Mouse (Mus musculus) hindbrain, postnatal 0 days (tissue): ENCODE results near the gene Nccrp1. TPM values are rescaled to one million over a fixed set of nuclear protein-coding genes. Genes with fewer than 3 reads are reported as not detected.
A peak's percentile ranks its signal among the peaks of the same experiment; 100 is the strongest.

Experiments used
- ATAC-seq: fragments of 200-750 bp; cut with Nextera tagmentation; 2 replicates; pipeline ENCODE4 v1.8.0; 2017; ENCODE audit warnings: mild to moderate bottlenecking, moderate TSS enrichment, moderate library complexity
- DNase-seq: peaks from one replicate; pipeline ENCODE4 v3.0.0-alpha.2; 2015; ENCODE audit warnings: low spot score
- H3K27ac ChIP-seq: fragments of 300-500 bp; sonication (generic); 2 replicates; pipeline ENCODE4 v1.5.1; 2014; ENCODE audit warnings: mild to moderate bottlenecking
- H3K27me3 ChIP-seq: fragments of 300-500 bp; sonication (generic); 2 replicates; pipeline ENCODE4 v1.6.1; 2014; ENCODE audit warnings: low read length, mixed read lengths; ENCODE audit not compliant: insufficient read depth
- H3K36me3 ChIP-seq: fragments of 300-500 bp; sonication (generic); 2 replicates; pipeline ENCODE4 v1.6.1; 2014; ENCODE audit warnings: low read length, mixed read lengths; ENCODE audit not compliant: insufficient read depth
- H3K4me1 ChIP-seq: fragments of 300-500 bp; sonication (generic); 2 replicates; pipeline ENCODE4 v1.6.1; 2014; ENCODE audit warnings: antibody characterized with exemption, low read length, mixed read lengths; ENCODE audit not compliant: insufficient read depth
- H3K4me2 ChIP-seq: fragments of 300-500 bp; sonication (generic); 2 replicates; pipeline ENCODE4 v1.6.1; 2014; ENCODE audit warnings: low read depth, mild to moderate bottlenecking, low read length, moderate library complexity, mixed read lengths
- H3K4me3 ChIP-seq: fragments of 300-500 bp; sonication (generic); 2 replicates; pipeline ENCODE4 v1.5.1; 2014; ENCODE audit warnings: low read length
- H3K9ac ChIP-seq: fragments of 300-500 bp; sonication (generic); replicated peaks from 2 replicates; pipeline ENCODE4 v1.6.1; 2014; ENCODE audit warnings: mild to moderate bottlenecking, low read length, moderate library complexity, mixed read lengths
- H3K9me3 ChIP-seq: fragments of 300-500 bp; sonication (generic); 2 replicates; pipeline ENCODE4 v1.6.1; 2016; ENCODE audit warnings: low read length, mixed read lengths
- CTCF ChIP-seq: IDR thresholded peaks from 2 replicates; pipeline ENCODE4 v1.5.1; 2016; ENCODE audit warnings: antibody characterized with exemption, control low read depth, low read depth
- WGBS: fragments of 180-500 bp; shearing (Covaris S2); extraction: QIAGEN DNeasy Blood & Tissue Kit; methylation state at CpG from one replicate; pipeline ENCODE4 v1.1.7; 2014; 5-methylcytosine and 5-hydroxymethylcytosine counted together
- polyA plus RNA-seq: library from polyadenylated mRNA; unstranded; fragments of >200 nt; fragmentation: Nextera tagmentation; extraction: Ambion mirVana; gene quantifications from 2 replicates; pipeline ENCODE4 v1.2.1, GENCODE M21; 2015
- total RNA-seq: library from RNA; depleted of rRNA; stranded (reverse); fragments of >200 nt; gene quantifications from 2 replicates; pipeline ENCODE4 v1.2.3, GENCODE M21; 2014; rRNA removed

Gene Nccrp1
- total RNA-seq (not detected in 2 replicates), polyA plus RNA-seq (0.34 TPM in 2 replicates)

GRCm38 (mm10) chr7:28547154-28547553 is at the start of gene Nccrp1:
Gene Nccrp1, minus strand, starts transcription at chr7:28547254.
- 4% methylated on average over 5 of the region's 5 CpGs for WGBS
- no peak for ATAC-seq
- peak within 1 kb of the TSS; percentile 55 for H3K4me2 ChIP-seq
- H3K9ac ChIP-seq, result no peak within 1 kb of the TSS
- no peak for DNase-seq
- H3K9me3 ChIP-seq, result no peaks in the 10 kb centered on the region
- no peak within 1 kb of the TSS for H3K27ac ChIP-seq
- H3K27me3 ChIP-seq, result peaks cover 10% of the 10 kb centered on the region; the same call in 1 of the 2 replicates
- no peaks in the 10 kb centered on the region for H3K4me1 ChIP-seq
- H3K4me3 ChIP-seq, result peak within 1 kb of the TSS; percentile 26
- no peaks in the 10 kb centered on the region for H3K36me3 ChIP-seq
- TF ChIP-seq CTCF, result no peak

- H3K9me3 ChIP-seq, result no peaks in the 10 kb centered on the region
- no peak overlapping the region; the same call in 1 of the 2 replicates for H3K4me3 ChIP-seq
- peak overlapping the region; percentile 66; the same call in 1 of the 2 replicates for H3K27ac ChIP-seq
- H3K4me2 ChIP-seq, result peak overlapping the region; percentile 91
- no peak overlapping the region for H3K9ac ChIP-seq
- no peak for TF ChIP-seq CTCF
- no peak for ATAC-seq
- 44% methylated on average over 8 of the region's 8 CpGs for WGBS
- H3K27me3 ChIP-seq, result no peaks in the 10 kb centered on the region
- peaks cover 19% of the 10 kb centered on the region for H3K4me1 ChIP-seq
- DNase-seq, result peak; percentile 61
- H3K36me3 ChIP-seq, result no peaks in the 10 kb centered on the region
Observed at GRCm38 (mm10) chr7:28595751-28596435, 48.8 kb upstream of the Nccrp1 start.

DNA sequence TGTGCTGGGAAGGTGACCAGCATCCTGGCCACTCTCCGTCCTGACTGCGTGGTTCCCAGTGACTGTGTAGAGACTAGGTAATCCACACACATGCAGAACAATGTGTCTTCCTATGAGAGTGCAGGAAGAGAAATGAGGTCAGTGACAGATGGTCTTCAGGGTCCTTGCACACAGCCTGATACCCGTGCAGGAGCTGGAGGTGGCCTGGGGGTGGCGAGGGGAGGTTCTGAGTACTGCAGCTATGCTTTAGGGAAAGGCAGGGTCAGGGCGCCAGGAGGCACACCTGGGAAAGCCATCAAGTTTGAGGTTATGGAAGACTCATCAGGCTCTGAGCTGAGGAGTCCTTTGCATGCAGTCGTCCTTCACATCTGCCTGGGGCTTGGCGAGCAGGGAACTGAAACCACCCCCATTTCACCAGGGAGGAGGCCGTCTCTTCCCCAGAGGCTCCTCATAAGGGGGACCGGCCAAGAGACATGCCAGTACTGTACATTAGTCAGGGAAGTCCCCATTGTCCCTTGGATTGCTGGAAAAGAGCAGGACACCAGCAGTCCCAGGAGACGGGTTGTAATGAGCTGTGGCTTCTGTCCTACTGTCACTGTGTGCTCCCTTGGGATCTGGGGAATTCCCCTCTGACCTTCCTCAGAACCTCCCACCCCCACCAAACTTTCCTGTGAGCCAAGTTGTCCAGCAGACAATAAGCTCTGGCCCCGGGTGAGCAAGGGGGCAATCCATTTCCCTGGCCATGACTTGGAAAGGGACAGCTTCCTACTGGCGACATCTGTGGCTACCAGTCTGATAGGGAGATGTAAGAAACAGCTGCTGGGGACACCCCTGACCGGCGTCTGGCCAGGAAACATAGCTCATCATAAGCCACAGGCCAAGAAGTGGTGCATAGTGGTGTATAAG is 46.4 kb upstream of the Nccrp1 start:
- H3K9me3 ChIP-seq, result no peaks in the 10 kb centered on the region
- no peak overlapping the region for H3K4me2 ChIP-seq
- 36% methylated on average over 14 of the region's 14 CpGs for WGBS
- DNase-seq, result no peak
- no peaks in the 10 kb centered on the region for H3K36me3 ChIP-seq
- ATAC-seq, result no peak
- H3K4me3 ChIP-seq, result no peak overlapping the region
- TF ChIP-seq CTCF, result no peak
- H3K9ac ChIP-seq, result no peak overlapping the region; the same call in 1 of the 2 replicates
- H3K27me3 ChIP-seq, result no peaks in the 10 kb centered on the region
- peaks cover 23% of the 10 kb centered on the region for H3K4me1 ChIP-seq
- no peak overlapping the region for H3K27ac ChIP-seq

DNA sequence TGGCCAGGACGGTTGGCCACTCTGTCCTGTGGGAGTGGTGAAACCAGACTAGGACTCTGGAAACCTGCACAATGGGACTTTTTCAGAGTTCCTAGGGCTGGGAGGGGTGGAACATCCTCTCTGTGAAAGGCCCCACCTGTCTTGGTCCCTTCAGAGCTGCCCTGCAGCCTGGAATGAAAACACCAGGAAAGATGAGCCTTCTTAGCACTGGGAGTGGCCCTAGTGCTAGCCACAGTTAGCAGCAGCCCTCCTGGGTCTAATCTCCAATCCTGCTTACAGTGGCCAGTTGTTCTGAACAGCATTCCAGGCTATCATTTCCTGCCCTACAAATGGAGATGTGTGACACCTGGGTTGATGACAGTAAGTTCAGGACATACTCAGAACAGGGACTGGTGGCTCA is 44.8 kb upstream of the Nccrp1 start:
- no peak overlapping the region for H3K4me3 ChIP-seq
- H3K27ac ChIP-seq, result no peak overlapping the region
- no peaks in the 10 kb centered on the region for H3K36me3 ChIP-seq
- H3K9me3 ChIP-seq, result no peaks in the 10 kb centered on the region
- no peak overlapping the region for H3K4me2 ChIP-seq
- ATAC-seq (no peak), DNase-seq (no peak)
- H3K4me1 ChIP-seq, result peaks cover 30% of the 10 kb centered on the region
- no peak for TF ChIP-seq CTCF
- no peak overlapping the region for H3K9ac ChIP-seq
- no peaks in the 10 kb centered on the region for H3K27me3 ChIP-seq
- WGBS, result 85% methylated on average over 1 of the region's 1 CpGs

- no peak overlapping the region; the same call in 1 of the 2 replicates for H3K27ac ChIP-seq
- peaks cover 30% of the 10 kb centered on the region; the same call in 1 of the 2 replicates for H3K4me1 ChIP-seq
- ATAC-seq (no peak), DNase-seq (no peak)
- H3K4me2 ChIP-seq, result no peak overlapping the region
- H3K27me3 ChIP-seq, result no peaks in the 10 kb centered on the region
- no peaks in the 10 kb centered on the region for H3K9me3 ChIP-seq
- H3K36me3 ChIP-seq, result no peaks in the 10 kb centered on the region
- no peak overlapping the region for H3K9ac ChIP-seq
- no peak overlapping the region for H3K4me3 ChIP-seq
- TF ChIP-seq CTCF, result no peak
Observed at GRCm38 (mm10) chr7:28587644-28588043, 40.6 kb upstream of the Nccrp1 start.

DNA sequence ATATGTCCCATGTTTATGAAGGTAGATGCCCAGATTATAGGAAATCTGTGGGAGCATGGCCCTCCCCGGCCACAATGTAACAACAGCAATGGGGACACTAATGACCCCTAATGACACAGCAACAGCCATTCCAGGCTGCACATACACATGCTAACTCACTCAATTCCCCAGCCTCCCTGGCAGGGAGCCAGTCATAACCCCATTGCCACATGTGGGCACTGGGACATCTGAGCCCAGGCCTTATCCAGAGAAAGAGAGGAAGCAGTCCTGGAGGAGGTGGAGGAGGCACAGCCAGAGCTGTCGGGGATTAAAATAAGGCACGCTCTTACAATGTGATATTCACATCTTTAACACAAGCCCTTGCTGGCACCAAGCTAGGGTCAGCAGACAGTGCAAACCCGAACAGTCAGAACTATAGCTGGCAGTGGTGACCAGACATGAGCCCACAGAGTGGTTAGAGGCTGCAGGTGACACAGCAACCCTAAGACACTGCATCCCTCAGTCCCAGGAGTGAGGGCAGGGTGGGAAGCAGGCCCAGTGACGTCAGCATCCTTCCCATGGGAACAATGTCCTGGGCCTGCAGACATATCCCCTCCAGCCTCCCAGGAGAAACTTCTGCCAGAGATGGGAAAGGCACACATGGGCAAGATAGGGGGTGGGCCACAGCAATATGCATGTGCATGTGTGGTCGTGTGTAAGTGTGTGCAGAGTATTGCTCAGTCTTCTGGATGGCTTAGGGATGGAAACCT is 39.8 kb upstream of the Nccrp1 start:
- no peak overlapping the region for H3K4me3 ChIP-seq
- DNase-seq (peak; percentile 28), ATAC-seq (no peak)
- no peaks in the 10 kb centered on the region for H3K27me3 ChIP-seq
- no peak overlapping the region for H3K9ac ChIP-seq
- H3K4me1 ChIP-seq, result peaks cover 30% of the 10 kb centered on the region; the same call in 1 of the 2 replicates
- H3K9me3 ChIP-seq, result no peaks in the 10 kb centered on the region
- no peaks in the 10 kb centered on the region for H3K36me3 ChIP-seq
- no peak overlapping the region for H3K27ac ChIP-seq
- 39% methylated on average over 6 of the region's 6 CpGs for WGBS
- H3K4me2 ChIP-seq, result no peak overlapping the region
- TF ChIP-seq CTCF, result no peak
